Mouse (Mus musculus): ENCODE measurements around the gene Runx2.

DNA sequence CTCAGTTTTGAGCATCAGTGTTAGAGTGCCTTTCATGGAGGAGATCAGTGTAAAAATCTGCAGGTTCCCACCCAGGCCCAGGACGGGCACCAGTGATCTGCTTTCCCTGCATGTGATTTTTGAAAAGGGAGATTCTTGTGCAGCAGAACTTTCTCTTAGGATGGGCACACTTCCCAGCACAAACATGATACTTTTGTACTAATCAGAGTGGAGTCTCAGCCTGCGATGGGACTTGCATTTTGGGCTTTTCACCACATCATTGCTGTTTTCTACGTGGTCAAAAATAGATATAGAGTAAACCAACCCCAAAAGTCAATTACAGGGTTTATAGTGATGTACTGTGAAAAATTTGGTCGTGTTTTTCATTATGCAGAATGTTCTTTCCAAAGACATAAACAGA, 27.6 kb upstream of the Runx2 start:
- TF ChIP-seq CTCF (IDR thresholded peaks at IDR 0.05; ENCODE audit: extremely low read depth, insufficient read length, insufficient replicate concordance, low read depth, low read length) (no peak), POLR2A (IDR thresholded peaks at IDR 0.05; ENCODE audit: low read depth, low read length) (no peak)
